Comparison of ENCODE assay signal across 9 mouse cellular contexts in genomic region chr15:25717006-25717405, GRCm38 (mm10).
A peak's percentile ranks its signal among the peaks of the same experiment; 100 is the strongest.
DNase-seq lines count a peak whose midpoint lies in the region; ATAC-seq and TF ChIP-seq lines count a peak whose summit lies in the region.
"Had no signal": no experiment of that assay in that cellular context is flagged by ENCODE, and none has a peak within 500 bp of the region (broad histone marks: within the 10 kb centered on the region; RNA-seq: fewer than 3 reads in every experiment).

No protein-coding gene starts in this region.

- no peak for ATAC-seq in Patski

- intact Hi-C loops in left cerebral cortex, postnatal 4 days (cut with DNase I): loop anchor here (5.0 to 10.0 kb wide), 4 partner anchors 232 to 1130 kb away; no protein-coding TSS in a partner anchor

- DNase-seq in 3T3-L1 (ENCODE audit: low read depth, low spot score): peak; percentile 88
- DNase-seq in Patski (ENCODE audit: low read depth, low spot score): peak; percentile 28
- peak; percentile 94 to 96 for DNase-seq in cerebellum, postnatal 14 days
- DNase-seq in frontal cortex, postnatal 36 days (ENCODE audit: low spot score in 2 of 2): peak; percentile 82 to 87
- DNase-seq in kidney, adult 8-10 months: peak; percentile 69 to 88
- DNase-seq in left cerebral cortex, postnatal 4 days: peak; percentile 90
- peak; percentile 80 for DNase-seq in ovary, postnatal 14 days (ENCODE audit: low spot score)
- peak; percentile 83 for DNase-seq in thymus, postnatal 14 days

- CTCF ChIA-PET in Patski (lab: Charles Lee): interaction anchor here (0.7 to 6.5 kb wide), 17 partner anchors 8 to 294 kb away, joined by 3 to 48 read pairs (median 3); partner anchors contain the start of gene Myo10

- in situ Hi-C loops in Patski (cut with MboI; ENCODE audit: low pct_unique_long_range_greater_than_20kb): loop anchor here (5.0 to 25.0 kb wide), 3 partner anchors 80 to 1130 kb away; no protein-coding TSS in a partner anchor

- H3K27me3 ChIP-seq in Patski: no peaks in the 10 kb centered on the region
- H3K27me3 ChIP-seq: stomach, embryonic 15.5 days had no signal

- TF ChIP-seq CTCF in Patski (IDR thresholded peaks at IDR 0.05): peak; percentile 92

- POLR2A ChIA-PET in Patski (lab: Charles Lee): no interaction called here

Comparison
In these comparisons a context has a peak if more than half of its experiments do, and no peak if none do; other contexts are left out.
1. DNase-seq: peak in every context shown above with its lines; median percentile 95 in cerebellum, postnatal 14 days; 90 in left cerebral cortex, postnatal 4 days; 88 in 3T3-L1; 84 in frontal cortex, postnatal 36 days; 83 in thymus, postnatal 14 days; 80 in ovary, postnatal 14 days; 78 in kidney, adult 8-10 months; 28 in Patski.